Mouse (Mus musculus): ENCODE results near the gene Gm20390.

DNA sequence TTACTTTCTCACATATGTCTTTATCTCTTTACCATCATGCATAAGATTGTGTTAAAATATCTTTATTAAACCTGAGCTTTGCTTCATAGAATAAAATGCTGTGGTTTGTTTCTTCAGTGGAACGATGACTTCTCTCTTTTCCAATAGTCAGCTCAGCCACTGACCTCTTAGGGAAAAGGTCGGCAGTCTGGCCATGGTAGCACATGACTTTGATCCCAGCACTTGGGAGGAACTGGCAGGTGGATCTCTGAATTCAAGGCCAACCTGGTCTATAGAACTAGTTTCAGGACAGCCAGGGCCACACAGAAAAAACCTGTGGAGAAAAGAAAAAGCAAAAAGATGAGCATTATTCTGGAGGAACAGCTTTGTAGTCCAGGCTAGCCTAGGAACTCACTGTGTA, 35.3 kb upstream of the Gm20390 start:
- no peak for TF ChIP-seq TAL1 (IDR thresholded peaks at IDR 0.05; ENCODE audit: low read length)
- no peak for TF ChIP-seq GATA1 (IDR thresholded peaks at IDR 0.05; ENCODE audit: low read length)

Measured in erythroblast, embryonic 14.5 days (primary cell).